Mouse (Mus musculus): ENCODE results near the gene Zfp583.
"Not testable (repeated sequence)": the region's sequence is repeated elsewhere in the genome, so short reads cannot be mapped to it uniquely, and the experiment has no call there.

Gene Zfp583

GRCm38 (mm10) chr7:6331233-6331956 lies at the start of gene Zfp583:
Zfp583 (minus strand) TSS chr7:6331285.
- DNase-seq = peak; percentile 90

- DNase-seq = no peak
Observed at GRCm38 (mm10) chr7:6378441-6378840, 47.4 kb upstream of the Zfp583 start.

DNA sequence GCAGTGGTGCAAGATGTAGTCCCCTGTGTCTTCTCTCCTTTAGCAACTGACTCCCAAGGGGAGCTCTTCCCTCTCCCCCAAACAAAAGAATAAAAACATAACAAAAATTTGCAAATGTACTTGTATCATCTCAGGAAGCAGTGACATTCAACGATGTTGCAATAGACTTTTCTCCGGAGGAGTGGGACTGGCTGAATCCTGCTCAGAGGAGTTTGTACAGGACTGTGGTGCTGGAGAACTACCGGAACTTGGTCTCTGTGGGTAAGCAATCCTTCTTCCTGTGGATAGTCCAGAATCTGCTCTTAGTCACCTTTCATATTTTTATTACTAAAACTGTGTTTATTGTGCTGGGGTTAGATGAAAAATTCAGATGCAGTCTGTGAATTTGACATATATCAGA lies 41.9 kb upstream of the Zfp583 start:
- no peak for DNase-seq

DNA sequence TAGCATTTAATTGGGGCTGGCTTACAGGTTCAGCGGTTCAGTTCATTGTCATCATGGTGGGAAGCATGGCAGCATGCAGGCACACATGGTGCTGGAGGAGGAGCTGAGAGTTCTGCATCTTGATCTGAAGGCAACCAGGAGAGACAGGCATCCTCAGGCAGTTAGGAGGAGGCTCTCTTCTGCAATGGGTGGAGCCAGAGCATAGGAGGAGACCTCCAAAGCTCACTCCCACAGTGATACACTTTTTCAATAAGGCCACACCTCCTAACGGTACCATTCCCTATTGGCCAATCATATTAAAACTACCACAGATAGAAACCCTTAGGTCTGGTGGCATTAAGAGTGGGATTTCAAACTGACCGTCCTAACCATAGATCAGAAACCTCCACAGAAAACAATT lies 38.4 kb upstream of the Zfp583 start:
- DNase-seq = no peak

DNA sequence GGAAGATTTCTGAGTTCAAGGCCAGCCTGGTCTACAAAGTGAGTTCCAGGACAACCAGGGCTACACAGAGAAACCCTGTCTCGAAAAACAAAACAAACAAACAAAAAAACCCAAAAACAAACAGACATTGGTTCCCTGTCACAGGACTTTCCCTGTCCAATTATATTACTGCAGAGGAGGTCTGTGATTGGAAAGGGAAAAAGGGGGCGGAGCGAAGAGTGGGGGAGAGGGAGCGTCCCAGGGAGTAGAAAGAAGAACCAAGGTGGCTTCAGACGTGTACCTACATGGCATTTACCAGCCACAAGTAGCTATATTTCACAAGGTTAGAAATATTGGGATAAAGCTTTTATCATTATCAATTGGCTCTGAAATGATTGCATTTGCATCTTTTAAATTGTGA lies 37.1 kb upstream of the Zfp583 start:
- not testable (repeated sequence) for DNase-seq

DNA sequence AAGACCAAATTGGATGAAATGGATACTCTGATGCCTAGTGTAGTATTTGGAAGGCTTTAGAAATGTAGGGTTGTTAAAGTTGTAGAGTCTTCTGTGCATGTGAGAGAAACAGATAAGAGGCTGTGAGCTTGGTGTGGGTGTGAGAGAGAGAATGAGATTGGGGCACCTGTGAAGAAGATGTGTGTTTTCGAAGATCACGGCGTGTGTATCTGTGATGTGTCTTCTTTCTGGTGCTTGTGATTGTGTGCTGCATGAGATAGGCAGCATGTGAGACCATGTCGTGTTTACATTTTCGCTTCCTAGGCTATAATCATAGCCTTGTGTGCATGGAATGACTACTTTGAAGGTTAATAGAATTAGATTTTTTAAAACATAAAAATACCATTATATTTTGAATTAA lies 36.1 kb upstream of the Zfp583 start:
- DNase-seq = no peak

DNA sequence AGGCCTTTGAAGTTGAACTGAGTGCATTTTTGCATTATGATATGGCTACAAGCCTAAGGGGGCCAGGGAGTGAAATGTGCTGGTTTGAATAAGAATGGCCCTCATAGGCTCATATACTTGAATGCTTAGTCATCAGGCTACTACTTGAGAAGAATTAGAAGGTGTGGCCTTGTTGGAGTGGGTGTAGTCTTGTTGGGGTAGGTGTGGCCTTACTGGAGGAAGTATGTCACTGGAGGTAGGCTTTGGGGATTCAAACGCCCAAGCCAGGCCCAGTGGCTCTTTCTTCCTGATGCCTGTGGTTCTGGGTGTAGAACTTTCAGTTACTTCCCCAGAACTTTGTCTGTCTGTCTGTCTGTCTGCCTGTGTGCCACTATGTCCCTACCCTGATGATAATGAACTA lies 33.7 kb upstream of the Zfp583 start:
- no peak for DNase-seq

DNA sequence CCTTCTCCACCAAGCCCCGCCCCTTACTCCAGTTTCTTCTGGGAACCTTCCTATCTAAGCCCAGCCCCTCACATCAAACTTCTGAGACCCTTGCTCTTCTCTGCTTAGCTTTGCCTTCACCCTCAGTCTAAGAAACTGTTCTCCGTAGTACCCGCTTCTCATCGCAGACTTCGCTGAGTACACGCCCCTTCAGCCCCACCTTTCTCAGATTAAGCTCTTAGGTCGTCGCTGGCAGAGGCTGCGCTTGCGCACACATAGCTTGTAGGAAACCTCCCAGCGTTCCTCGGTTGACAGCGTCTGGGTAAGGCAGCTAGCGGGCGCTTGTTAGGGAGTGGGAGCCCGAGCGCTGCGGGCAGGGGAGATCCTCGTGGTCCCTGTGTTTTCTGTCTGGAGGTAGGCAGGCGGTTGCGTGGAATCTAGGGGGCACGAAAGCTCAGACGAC lies 32.0 kb upstream of the Zfp583 start, which contains the start of gene Zfp78:
Zfp78 (plus strand) TSS at position 234 of the 442 bp plus-strand sequence.
- DNase-seq = peak in 1 of 2 experiments; percentile 83

GRCm38 (mm10) chr7:6362268-6363046 lies 31.4 kb upstream of the Zfp583 start:
- peak; percentile 98 for DNase-seq

- no peak for DNase-seq
Observed at GRCm38 (mm10) chr7:6361756-6362155, 30.7 kb upstream of the Zfp583 start.

- DNase-seq = no peak
Observed at GRCm38 (mm10) chr7:6360477-6361060, 29.5 kb upstream of the Zfp583 start.

DNA sequence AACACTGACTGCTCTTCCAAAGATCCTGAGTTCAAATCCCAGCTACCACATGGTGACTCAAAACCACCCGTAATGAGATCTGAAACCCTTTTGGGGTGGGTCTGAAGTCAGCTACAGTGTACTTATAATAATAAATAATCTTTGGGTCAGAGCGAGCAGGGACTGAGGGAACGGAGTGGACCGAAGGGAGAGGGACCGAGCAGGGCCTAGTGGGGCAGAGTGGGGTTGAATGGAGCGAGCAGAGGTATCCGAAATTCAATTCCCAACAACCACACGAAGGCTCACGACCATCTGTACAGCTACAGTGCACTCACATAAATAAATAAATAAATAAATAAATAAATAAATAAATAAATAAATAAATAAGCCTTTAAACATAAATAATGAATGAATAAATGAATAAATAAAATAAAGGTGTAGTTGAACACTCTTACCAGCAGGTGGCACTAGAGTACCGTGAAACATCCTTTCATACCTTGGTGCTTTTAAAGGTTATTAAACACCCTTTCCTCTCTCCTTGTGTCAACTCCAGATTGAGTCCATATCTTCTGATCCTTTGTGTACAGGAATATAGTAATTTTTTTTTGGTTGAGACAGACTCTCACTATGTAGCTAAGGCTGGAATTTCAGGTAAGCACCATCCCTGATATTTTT lies 28.0 kb upstream of the Zfp583 start:
- peak in 1 of 2 experiments; percentile 34 for DNase-seq

GRCm38 (mm10) chr7:6358121-6358520 lies 27.0 kb upstream of the Zfp583 start:
- no peak for DNase-seq

DNA sequence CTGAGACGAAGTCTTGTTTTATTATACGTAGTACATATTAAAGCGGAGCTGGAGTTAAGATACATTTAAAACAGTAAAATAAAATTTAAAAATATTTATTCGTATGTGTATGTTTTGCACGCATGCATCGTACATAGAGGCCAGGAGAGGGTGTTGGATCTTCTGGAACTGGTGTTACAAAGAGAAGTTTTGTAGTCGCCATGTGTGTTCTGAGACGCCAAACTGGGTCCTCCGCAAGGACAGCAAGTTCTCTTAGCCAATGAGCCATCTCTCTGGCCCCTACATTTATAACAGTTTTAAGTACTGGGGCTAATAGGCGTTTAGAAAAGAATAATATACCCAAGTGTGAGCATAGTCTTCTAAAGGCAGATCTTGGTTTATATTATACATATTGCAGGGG lies 13.0 kb upstream of the Zfp583 start:
- no peak for DNase-seq

- peak; percentile 76 to 84 for DNase-seq
Observed at GRCm38 (mm10) chr7:6343501-6344071, 12.5 kb upstream of the Zfp583 start, which contains the start of gene Gm3854. Gm3854 (plus strand) TSS chr7:6343759.

DNA sequence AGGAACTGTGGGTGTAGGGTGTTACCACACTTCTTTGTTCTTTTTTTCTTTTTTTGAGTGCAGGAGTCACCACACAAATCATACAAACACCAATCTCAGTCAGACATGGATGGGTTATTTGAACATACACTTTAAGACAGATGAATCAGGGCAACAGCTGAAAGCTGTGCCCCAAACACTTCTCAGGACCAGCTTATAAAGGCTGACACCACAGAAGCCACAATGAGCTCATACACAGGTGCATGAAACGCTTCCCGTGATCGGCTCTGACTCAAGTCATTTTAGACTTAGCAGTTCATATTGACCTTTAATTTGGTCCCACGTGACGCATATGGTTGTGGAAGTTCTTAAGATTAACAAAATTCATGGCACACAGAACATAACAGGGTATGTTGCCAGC lies 8.8 kb upstream of the Zfp583 start:
- DNase-seq = no peak

DNA sequence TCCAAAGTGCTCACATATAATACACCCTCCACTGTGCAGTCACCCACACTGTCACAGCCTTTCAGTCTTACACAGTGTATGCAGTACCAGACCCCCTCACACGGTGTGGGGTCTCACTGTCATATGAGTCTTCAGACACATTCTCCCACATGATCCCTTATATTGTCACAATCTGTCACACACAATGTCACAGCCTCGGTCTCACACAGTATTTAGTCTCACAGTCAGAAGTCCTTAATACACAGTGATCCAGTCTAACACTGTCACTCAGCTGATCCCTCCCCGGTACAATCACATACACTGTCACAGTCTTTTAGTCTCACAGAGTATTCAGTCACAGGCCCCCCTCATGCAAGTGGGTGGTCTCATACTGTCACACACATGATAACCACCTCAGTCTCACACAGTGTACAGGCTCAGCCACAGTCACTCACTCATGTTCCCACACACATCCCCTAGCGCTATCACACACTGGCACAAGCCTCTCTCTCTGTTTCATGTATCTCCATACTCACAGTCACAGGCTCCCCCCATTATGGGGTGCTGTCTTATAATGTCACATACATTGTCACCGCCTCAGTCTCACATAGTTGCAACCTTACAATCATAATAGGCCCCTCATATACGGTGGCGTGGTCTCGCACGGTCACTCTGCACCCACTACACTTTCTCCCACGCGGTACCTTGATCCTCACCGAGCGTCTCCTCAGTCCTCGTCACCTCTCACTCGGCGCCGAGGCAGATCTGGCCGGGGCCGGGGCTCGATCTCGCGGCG lies 440 bp downstream of the Zfp583 start:
- peak in 1 of 2 experiments; percentile 19 for DNase-seq

DNA sequence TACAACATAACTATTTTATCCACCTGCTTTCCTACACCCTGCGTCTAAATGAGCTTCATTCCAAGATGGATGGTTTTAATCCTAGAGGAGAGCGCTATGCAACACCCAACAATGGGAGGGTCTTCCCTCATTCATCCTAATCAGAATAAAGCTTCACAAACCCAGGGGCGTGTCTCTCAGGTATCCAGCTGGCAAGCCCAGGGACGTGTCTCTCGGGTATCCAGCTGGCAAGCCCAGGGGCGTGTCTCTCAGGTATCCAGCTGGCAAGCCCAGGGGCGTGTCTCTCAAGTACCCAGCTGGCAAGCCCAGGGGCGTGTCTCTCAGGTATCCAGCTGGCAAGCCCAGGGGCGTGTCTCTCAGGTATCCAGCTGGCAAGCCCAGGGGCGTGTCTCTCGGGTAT lies 30.3 kb downstream of the Zfp583 start:
- not testable (repeated sequence) for DNase-seq

GRCm38 (mm10) chr7:6291121-6291520 lies 40.0 kb downstream of the Zfp583 start:
- DNase-seq = not testable (repeated sequence)

GRCm38 (mm10) chr7:6286921-6287531 lies 44.1 kb downstream of the Zfp583 start:
- peak; percentile 22 to 27 for DNase-seq

Data from cerebellum, postnatal 36 days (tissue).